In the genomic region with DNA sequence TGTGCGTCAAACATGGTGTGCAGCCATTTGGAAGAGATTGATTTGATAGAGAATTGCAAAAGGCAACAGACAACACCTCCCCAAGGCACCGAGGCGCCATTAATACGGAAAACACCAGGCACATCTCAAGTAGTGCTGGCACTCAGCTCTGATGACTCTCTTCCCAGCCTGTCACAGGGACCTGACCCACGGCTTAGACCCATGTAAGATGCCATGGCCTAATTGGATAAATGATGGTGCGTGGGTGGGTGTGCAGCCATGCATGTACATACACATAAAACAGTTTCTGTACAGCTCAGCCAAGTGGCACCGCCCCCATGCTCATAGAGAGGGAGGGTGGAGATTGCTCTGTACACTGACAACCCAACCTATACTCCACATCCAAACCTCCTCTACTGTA, we compare ENCODE assay signal across 10 mouse cellular contexts.
DNase-seq lines count a peak whose midpoint lies in the region; ATAC-seq and TF ChIP-seq lines count a peak whose summit lies in the region.
"Had no signal": no experiment of that assay in that cellular context is flagged by ENCODE, and none has a peak within 500 bp of the region (broad histone marks: within the 10 kb centered on the region; RNA-seq: fewer than 3 reads in every experiment).

No protein-coding gene starts in this region.

- TF ChIP-seq CTCF in thymus, adult 2 months (IDR thresholded peaks at IDR 0.05; ENCODE audit: borderline replicate concordance, control insufficient read depth, extremely low read depth, insufficient read depth, low read length, poor library complexity), result no peak

- no peak for TF ChIP-seq POLR2A in thymus, adult 2 months (IDR thresholded peaks at IDR 0.05; ENCODE audit: control insufficient read depth, extremely low read depth, insufficient read depth, low read length, poor library complexity)

- H3K4me1 ChIP-seq in hindbrain, embryonic 11.5 days (replicated peaks; ENCODE audit: control insufficient read depth, insufficient read depth, low read length), result 0 out of 2 replicates have a peak, but pooled peaks cover 3% of the 10 kb centered on the region
- peaks cover 23% of the 10 kb centered on the region for H3K4me1 ChIP-seq in neural tube, embryonic 12.5 days
- no peaks in the 10 kb centered on the region for H3K4me1 ChIP-seq in thymus, adult 2 months (replicated peaks; ENCODE audit: control insufficient read depth, insufficient read depth, low read length)

- peak; percentile 36 for DNase-seq in cerebellum, adult 9-11 months
- no peak for DNase-seq in cerebellum, adult 8-10 months
- peak; percentile 42 to 44 for DNase-seq in cerebellum, postnatal 14 days
- no peak for DNase-seq in hindbrain, embryonic 11.5 days (ENCODE audit: low spot score)
- DNase-seq in thymus, adult 2 months, result no peak
- DNase-seq in urinary bladder, adult 2 months (ENCODE audit: low spot score), result no peak

- H3K27ac ChIP-seq in hindbrain, embryonic 11.5 days (ENCODE audit: low read depth, low read length), result no peak overlapping the region; the same call in 1 of the 2 replicates
- no peak overlapping the region for H3K27ac ChIP-seq in neural tube, embryonic 12.5 days
- H3K27ac ChIP-seq in thymus, adult 2 months (ENCODE audit: control insufficient read depth, insufficient read depth, low read length), result no peak overlapping the region
- H3K27ac ChIP-seq: heart, embryonic 13.5 days had no signal

- H3K9me3 ChIP-seq in hindbrain, embryonic 11.5 days (ENCODE audit: control insufficient read depth, low read length), result no peaks in the 10 kb centered on the region
- no peaks in the 10 kb centered on the region for H3K9me3 ChIP-seq in neural tube, embryonic 12.5 days
- H3K9me3 ChIP-seq: heart, embryonic 13.5 days had no signal

- H3K4me2 ChIP-seq in hindbrain, embryonic 11.5 days (replicated peaks; ENCODE audit: low read depth, low read length), result no peak overlapping the region
- H3K4me2 ChIP-seq in neural tube, embryonic 12.5 days (replicated peaks), result peak overlapping the region; percentile 42
- H3K4me2 ChIP-seq: heart, embryonic 13.5 days; liver, embryonic 11.5 days had no signal

- H3K4me3 ChIP-seq in hindbrain, embryonic 11.5 days (ENCODE audit: low read depth, low read length), result no peak overlapping the region
- no peak overlapping the region for H3K4me3 ChIP-seq in neural tube, embryonic 12.5 days
- no peak overlapping the region for H3K4me3 ChIP-seq in thymus, adult 2 months (ENCODE audit: control insufficient read depth, insufficient read depth, low read length)
- H3K4me3 ChIP-seq: heart, embryonic 13.5 days had no signal

- peak; percentile 85 for ATAC-seq in hindbrain, embryonic 11.5 days (ENCODE audit: low FRiP score)
- peak; percentile 82 for ATAC-seq in neural tube, embryonic 12.5 days (ENCODE audit: low FRiP score, low read depth)
- ATAC-seq in megakaryocyte, adult 5-6 weeks (ENCODE audit: poor library complexity, severe bottlenecking), result no peak

- H3K27me3 ChIP-seq in hindbrain, embryonic 11.5 days (ENCODE audit: control insufficient read depth, insufficient read depth, low read length), result no peaks in the 10 kb centered on the region
- H3K27me3 ChIP-seq in neural tube, embryonic 12.5 days (replicated peaks), result peaks cover 30% of the 10 kb centered on the region
- no peaks in the 10 kb centered on the region for H3K27me3 ChIP-seq in thymus, adult 2 months (ENCODE audit: control insufficient read depth, insufficient read depth, low read length)
- H3K27me3 ChIP-seq: heart, embryonic 13.5 days had no signal

- 42% methylated on average over 7 of the region's 7 CpGs for WGBS in hindbrain, embryonic 11.5 days
- 33% methylated on average over 7 of the region's 7 CpGs for WGBS in neural tube, embryonic 12.5 days
- WGBS in thymus, adult 2 months, result 97% methylated on average over 7 of the region's 7 CpGs

- no peaks in the 10 kb centered on the region for H3K36me3 ChIP-seq in hindbrain, embryonic 11.5 days (ENCODE audit: control insufficient read depth, insufficient read depth, low read length)
- no peaks in the 10 kb centered on the region for H3K36me3 ChIP-seq in neural tube, embryonic 12.5 days
- H3K36me3 ChIP-seq in thymus, adult 2 months (ENCODE audit: control insufficient read depth, insufficient read depth, low read length), result no peaks in the 10 kb centered on the region
- H3K36me3 ChIP-seq: heart, embryonic 13.5 days had no signal

- H3K9ac ChIP-seq in hindbrain, embryonic 11.5 days (ENCODE audit: low read depth, low read length), result no peak overlapping the region
- H3K9ac ChIP-seq in neural tube, embryonic 12.5 days, result no peak overlapping the region
- H3K9ac ChIP-seq: heart, embryonic 13.5 days had no signal

Comparison
In these comparisons a context has a peak if more than half of its experiments do, and no peak if none do; other contexts are left out.
1. DNase-seq: peak in cerebellum, adult 9-11 months (single experiment) and cerebellum, postnatal 14 days (2 of 2); none in cerebellum, adult 8-10 months (single experiment), hindbrain, embryonic 11.5 days (single experiment), thymus, adult 2 months (single experiment) and urinary bladder, adult 2 months (single experiment).